Mouse (Mus musculus): ENCODE results near the gene Fam47e. TPM values are rescaled to one million over a fixed set of nuclear protein-coding genes. Genes with fewer than 3 reads are reported as not detected.
A peak's percentile ranks its signal among the peaks of the same experiment; 100 is the strongest.

Gene Fam47e
- polyA plus RNA-seq, 1 experiment: 0.56 TPM

- TF ChIP-seq POLR2A (IDR thresholded peaks at IDR 0.05; ENCODE audit: borderline replicate concordance, extremely low read depth, insufficient read depth, insufficient read length, poor library complexity, severe bottlenecking) (no peak), CTCF (IDR thresholded peaks at IDR 0.05; ENCODE audit: borderline replicate concordance, extremely low read depth, insufficient read depth, insufficient read length) (no peak)
- DNase-seq (ENCODE audit: low read depth): no peak
These were observed 1.0 kb downstream of the Fam47e start for GRCm38 (mm10) chr5:92555905-92556304.

- TF ChIP-seq CTCF (IDR thresholded peaks at IDR 0.05; ENCODE audit: borderline replicate concordance, extremely low read depth, insufficient read depth, insufficient read length): no peak
- TF ChIP-seq POLR2A (IDR thresholded peaks at IDR 0.05; ENCODE audit: borderline replicate concordance, extremely low read depth, insufficient read depth, insufficient read length, poor library complexity, severe bottlenecking): no peak
- DNase-seq (ENCODE audit: low read depth): no peak
These were observed 2.6 kb downstream of the Fam47e start for GRCm38 (mm10) chr5:92557508-92557907.

GRCm38 (mm10) chr5:92560201-92560600 is 5.3 kb downstream of the Fam47e start:
- TF ChIP-seq CTCF (IDR thresholded peaks at IDR 0.05; ENCODE audit: borderline replicate concordance, extremely low read depth, insufficient read depth, insufficient read length) (no peak), POLR2A (IDR thresholded peaks at IDR 0.05; ENCODE audit: borderline replicate concordance, extremely low read depth, insufficient read depth, insufficient read length, poor library complexity, severe bottlenecking) (no peak)
- peak; percentile 2 for DNase-seq (ENCODE audit: low read depth)

GRCm38 (mm10) chr5:92562002-92562401 is 7.1 kb downstream of the Fam47e start:
- TF ChIP-seq POLR2A (IDR thresholded peaks at IDR 0.05; ENCODE audit: borderline replicate concordance, extremely low read depth, insufficient read depth, insufficient read length, poor library complexity, severe bottlenecking) (no peak), CTCF (IDR thresholded peaks at IDR 0.05; ENCODE audit: borderline replicate concordance, extremely low read depth, insufficient read depth, insufficient read length) (no peak)
- no peak for DNase-seq (ENCODE audit: low read depth)

- DNase-seq (ENCODE audit: low read depth): no peak
- no peak for TF ChIP-seq POLR2A (IDR thresholded peaks at IDR 0.05; ENCODE audit: borderline replicate concordance, extremely low read depth, insufficient read depth, insufficient read length, poor library complexity, severe bottlenecking)
- no peak for TF ChIP-seq CTCF (IDR thresholded peaks at IDR 0.05; ENCODE audit: borderline replicate concordance, extremely low read depth, insufficient read depth, insufficient read length)
These were observed 16.4 kb downstream of the Fam47e start for GRCm38 (mm10) chr5:92571232-92571631.

GRCm38 (mm10) chr5:92579559-92579958 is 24.7 kb downstream of the Fam47e start:
- no peak for TF ChIP-seq POLR2A (IDR thresholded peaks at IDR 0.05; ENCODE audit: borderline replicate concordance, extremely low read depth, insufficient read depth, insufficient read length, poor library complexity, severe bottlenecking)
- no peak for TF ChIP-seq CTCF (IDR thresholded peaks at IDR 0.05; ENCODE audit: borderline replicate concordance, extremely low read depth, insufficient read depth, insufficient read length)
- DNase-seq (ENCODE audit: low read depth): no peak

GRCm38 (mm10) chr5:92585932-92586331 is 31.1 kb downstream of the Fam47e start:
- no peak for TF ChIP-seq POLR2A (IDR thresholded peaks at IDR 0.05; ENCODE audit: borderline replicate concordance, extremely low read depth, insufficient read depth, insufficient read length, poor library complexity, severe bottlenecking)
- no peak for TF ChIP-seq CTCF (IDR thresholded peaks at IDR 0.05; ENCODE audit: borderline replicate concordance, extremely low read depth, insufficient read depth, insufficient read length)
- DNase-seq (ENCODE audit: low read depth): no peak

- TF ChIP-seq POLR2A (IDR thresholded peaks at IDR 0.05; ENCODE audit: borderline replicate concordance, extremely low read depth, insufficient read depth, insufficient read length, poor library complexity, severe bottlenecking) (no peak), CTCF (IDR thresholded peaks at IDR 0.05; ENCODE audit: borderline replicate concordance, extremely low read depth, insufficient read depth, insufficient read length) (no peak)
- no peak for DNase-seq (ENCODE audit: low read depth)
These were observed 40.2 kb downstream of the Fam47e start for GRCm38 (mm10) chr5:92595026-92595425.

- TF ChIP-seq CTCF (IDR thresholded peaks at IDR 0.05; ENCODE audit: borderline replicate concordance, extremely low read depth, insufficient read depth, insufficient read length): no peak
- no peak for TF ChIP-seq POLR2A (IDR thresholded peaks at IDR 0.05; ENCODE audit: borderline replicate concordance, extremely low read depth, insufficient read depth, insufficient read length, poor library complexity, severe bottlenecking)
- no peak for DNase-seq (ENCODE audit: low read depth)
These were observed 42.0 kb downstream of the Fam47e start for GRCm38 (mm10) chr5:92596865-92597264.

GRCm38 (mm10) chr5:92599030-92599429 is 44.2 kb downstream of the Fam47e start:
- no peak for DNase-seq (ENCODE audit: low read depth)
- TF ChIP-seq CTCF (IDR thresholded peaks at IDR 0.05; ENCODE audit: borderline replicate concordance, extremely low read depth, insufficient read depth, insufficient read length) (no peak), POLR2A (IDR thresholded peaks at IDR 0.05; ENCODE audit: borderline replicate concordance, extremely low read depth, insufficient read depth, insufficient read length, poor library complexity, severe bottlenecking) (no peak)

- no peak for TF ChIP-seq CTCF (IDR thresholded peaks at IDR 0.05; ENCODE audit: borderline replicate concordance, extremely low read depth, insufficient read depth, insufficient read length)
- TF ChIP-seq POLR2A (IDR thresholded peaks at IDR 0.05; ENCODE audit: borderline replicate concordance, extremely low read depth, insufficient read depth, insufficient read length, poor library complexity, severe bottlenecking): no peak
- peak; percentile 79 for DNase-seq (ENCODE audit: low read depth)
These were observed 48.1 kb downstream of the Fam47e start, which contains the start of gene Stbd1 for GRCm38 (mm10) chr5:92602691-92603690. Gene Stbd1 (plus strand): TSS chr5:92603041.
